Comparison of ENCODE assay signal across 16 mouse cellular contexts in the genomic region with DNA sequence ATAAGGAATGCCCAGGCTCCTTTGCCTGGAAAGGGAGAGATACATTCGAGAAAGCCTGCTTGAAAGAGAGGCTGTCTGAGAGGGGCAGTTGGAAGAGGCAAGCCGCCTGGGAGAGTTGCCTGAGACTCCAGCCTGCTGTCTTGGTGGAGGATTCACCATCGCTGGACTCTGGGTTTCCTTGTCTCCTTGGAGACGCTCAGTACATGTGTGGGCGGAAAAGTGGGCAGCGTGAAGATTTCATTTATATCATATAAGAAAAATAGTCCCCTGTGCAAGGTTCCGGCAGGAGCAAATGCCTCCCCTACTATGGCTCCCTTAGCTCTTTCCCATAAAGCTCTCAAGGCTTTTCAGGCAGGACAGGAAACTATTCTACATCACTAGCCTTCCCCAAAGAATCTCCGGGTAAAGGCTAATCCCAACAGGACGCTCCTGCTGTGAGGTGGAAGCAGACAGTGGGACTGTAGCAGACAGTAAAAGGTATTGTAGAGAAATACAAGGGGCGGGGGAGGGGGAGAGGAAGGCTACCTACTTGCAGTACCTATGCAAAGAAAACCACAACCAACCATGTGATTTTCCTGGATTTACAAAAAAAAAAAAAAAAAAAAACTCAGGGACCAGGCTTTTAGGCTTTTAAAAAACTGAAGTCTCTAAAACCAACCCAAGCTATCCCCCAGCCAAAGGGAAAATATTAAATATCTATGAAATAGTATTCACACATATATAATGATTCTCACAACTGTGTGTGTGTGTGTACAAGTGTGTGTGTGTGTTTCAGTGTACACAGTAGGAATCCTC.
A peak's percentile ranks its signal among the peaks of the same experiment; 100 is the strongest.
DNase-seq lines count a peak whose midpoint lies in the region; ATAC-seq and TF ChIP-seq lines count a peak whose summit lies in the region.
"Had no signal": no experiment of that assay in that cellular context is flagged by ENCODE, and none has a peak within 500 bp of the region (broad histone marks: within the 10 kb centered on the region; RNA-seq: fewer than 3 reads in every experiment).

No protein-coding gene starts in this region.

- 0 out of 2 replicates have a peak, but pooled peaks cover 6% of the 10 kb centered on the region for H3K9me3 ChIP-seq in intestine, embryonic 16.5 days (ENCODE audit: control insufficient read depth, low read length)
- H3K9me3 ChIP-seq in stomach, postnatal 0 days (ENCODE audit: control insufficient read depth, low read length) = no peaks in the 10 kb centered on the region
- H3K9me3 ChIP-seq: neural tube, embryonic 12.5 days had no signal

- peak overlapping the region; percentile 14; the same call in 1 of the 2 replicates for H3K27ac ChIP-seq in layer of hippocampus, adult 2 months
- peak overlapping the region; percentile 27 for H3K27ac ChIP-seq in cortical plate, adult 2 months (ENCODE audit: insufficient read depth, low read length)
- no peak overlapping the region for H3K27ac ChIP-seq in intestine, embryonic 16.5 days (ENCODE audit: low read length)
- no peak overlapping the region for H3K27ac ChIP-seq in stomach, postnatal 0 days (replicated peaks)
- H3K27ac ChIP-seq: embryonic facial prominence, embryonic 10.5 days; macrophage; neural tube, embryonic 12.5 days had no signal

- no peak overlapping the region for H3K4me3 ChIP-seq in layer of hippocampus, adult 2 months
- H3K4me3 ChIP-seq in cortical plate, adult 2 months (ENCODE audit: insufficient read depth, low read length) = no peak overlapping the region; the same call in 1 of the 2 replicates
- H3K4me3 ChIP-seq in intestine, embryonic 16.5 days (ENCODE audit: low read length) = no peak overlapping the region
- H3K4me3 ChIP-seq in stomach, postnatal 0 days (ENCODE audit: low read depth, low read length) = no peak overlapping the region
- H3K4me3 ChIP-seq: embryonic facial prominence, embryonic 10.5 days; erythroblast, embryonic 14.5 days; neural tube, embryonic 12.5 days had no signal

- no peak for TF ChIP-seq CTCF in layer of hippocampus, adult 2 months (conservative IDR thresholded peaks at IDR 0.05)
- no peak for TF ChIP-seq CTCF in cortical plate, adult 2 months (IDR thresholded peaks at IDR 0.05; ENCODE audit: extremely low read depth, insufficient read depth, low read length)
- TF ChIP-seq CTCF in stomach, postnatal 0 days (IDR thresholded peaks at IDR 0.05; ENCODE audit: low read depth) = no peak

- H3K4me1 ChIP-seq in cortical plate, adult 2 months (ENCODE audit: control insufficient read depth, insufficient read depth, low read length) = peaks cover 8% of the 10 kb centered on the region
- peaks cover 4% of the 10 kb centered on the region; the same call in 1 of the 2 replicates for H3K4me1 ChIP-seq in intestine, embryonic 16.5 days (ENCODE audit: control insufficient read depth, insufficient read depth, low read length)
- H3K4me1 ChIP-seq in stomach, postnatal 0 days (replicated peaks; ENCODE audit: control insufficient read depth, insufficient read depth) = no peaks in the 10 kb centered on the region

- no peak for TF ChIP-seq EP300 in stomach, postnatal 0 days (optimal IDR thresholded peaks at IDR 0.05)

- ATAC-seq in megakaryocyte progenitor cell, adult 5-6 weeks (replicated peaks; ENCODE audit: poor library complexity) = no peak
- no peak for ATAC-seq in intestine, embryonic 16.5 days
- no peak for ATAC-seq in stomach, postnatal 0 days (ENCODE audit: low FRiP score, low TSS enrichment)
- ATAC-seq: forebrain, postnatal 0 days had no signal

- H3K4me2 ChIP-seq in intestine, embryonic 16.5 days (ENCODE audit: low read depth, low read length) = no peak overlapping the region
- H3K4me2 ChIP-seq in stomach, postnatal 0 days (replicated peaks; ENCODE audit: low read depth) = no peak overlapping the region
- H3K4me2 ChIP-seq: neural tube, embryonic 12.5 days had no signal

- no peaks in the 10 kb centered on the region for H3K27me3 ChIP-seq in intestine, embryonic 16.5 days (replicated peaks; ENCODE audit: control insufficient read depth, insufficient read depth, low read length)
- H3K27me3 ChIP-seq in stomach, postnatal 0 days (ENCODE audit: control insufficient read depth, insufficient read depth, low read length) = no peaks in the 10 kb centered on the region
- H3K27me3 ChIP-seq: neural tube, embryonic 12.5 days had no signal

- DNase-seq in layer of hippocampus, adult 2 months (ENCODE audit: low spot score in 2 of 2) = peak in 1 of 2 experiments; percentile 34
- DNase-seq in layer of hippocampus, postnatal 14 days (ENCODE audit: low spot score in 2 of 2) = no peak
- DNase-seq in left cerebral cortex, adult 9 months (ENCODE audit: low spot score in 2 of 2) = peak; percentile 42 to 79
- DNase-seq in right cerebral cortex, postnatal 25 days = peak; percentile 64
- no peak for DNase-seq in stomach, postnatal 0 days (ENCODE audit: low spot score)
- DNase-seq: adrenal gland, postnatal 25 days; forebrain, postnatal 0 days; liver; lung, adult 2 months had no signal

- peak; percentile 58; the same call in 1 of the 2 replicates for TF ChIP-seq POLR2A in cortical plate, adult 2 months (IDR thresholded peaks at IDR 0.05; ENCODE audit: extremely low read depth, insufficient read depth, low read length)

- 63% methylated on average over 10 of the region's 10 CpGs for WGBS in intestine, embryonic 16.5 days
- WGBS in stomach, postnatal 0 days = 76% methylated on average over 10 of the region's 10 CpGs

- H3K9ac ChIP-seq in intestine, embryonic 16.5 days (ENCODE audit: low read depth, low read length) = no peak overlapping the region
- no peak overlapping the region for H3K9ac ChIP-seq in stomach, postnatal 0 days (ENCODE audit: low read length)
- H3K9ac ChIP-seq: forebrain, postnatal 0 days; neural tube, embryonic 12.5 days had no signal

- peaks cover 13% of the 10 kb centered on the region for H3K36me3 ChIP-seq in intestine, embryonic 16.5 days (ENCODE audit: control insufficient read depth, insufficient read depth, low read length)
- H3K36me3 ChIP-seq in stomach, postnatal 0 days (ENCODE audit: control insufficient read depth, insufficient read depth, low read length) = peaks cover 17% of the 10 kb centered on the region

Comparison
In these comparisons a context has a peak if more than half of its experiments do, and no peak if none do; other contexts are left out.
1. DNase-seq: peak in left cerebral cortex, adult 9 months (2 of 2) and right cerebral cortex, postnatal 25 days (single experiment); none in layer of hippocampus, postnatal 14 days (0 of 2) and stomach, postnatal 0 days (single experiment).
2. H3K27ac ChIP-seq: peak in layer of hippocampus, adult 2 months (single experiment) and cortical plate, adult 2 months (single experiment); none in intestine, embryonic 16.5 days (single experiment) and stomach, postnatal 0 days (single experiment).